Mouse (Mus musculus) C2C12 (cell line): Measurements from ENCODE around the gene Lrrfip2.

Experiments used
- CEBPB ChIP-seq: IDR thresholded peaks from one replicate; pipeline ENCODE4 v1.6.1; 2011; ENCODE audit warnings: low read depth, mild to moderate bottlenecking, control low read depth, moderate library complexity
- CTCF ChIP-seq: IDR thresholded peaks from one replicate; pipeline ENCODE4 v1.5.1; 2011; ENCODE audit not compliant: control insufficient read depth, insufficient read depth, insufficient read length
- FOSL1 ChIP-seq: IDR thresholded peaks from one replicate; pipeline ENCODE4 v1.8.0; 2011; ENCODE audit warnings: mild to moderate bottlenecking, low read length; ENCODE audit not compliant: poor library complexity, insufficient read depth, severe bottlenecking
- MAX ChIP-seq: IDR thresholded peaks from one replicate; pipeline ENCODE4 v1.6.1; 2011; ENCODE audit warnings: mild to moderate bottlenecking, control low read depth
- MYOG ChIP-seq: IDR thresholded peaks from one replicate; pipeline ENCODE4 v1.6.1; 2011; ENCODE audit not compliant: control insufficient read depth, insufficient read length; ENCODE audit errors: extremely low read depth
- USF1 ChIP-seq: IDR thresholded peaks from one replicate; pipeline ENCODE4 v1.6.1; 2011; ENCODE audit warnings: low read depth, mild to moderate bottlenecking, control low read depth, moderate library complexity

- TF ChIP-seq CEBPB (no peak), CTCF (peak; percentile 3), USF1 (no peak), MAX (no peak), MYOG (no peak), FOSL1 (no peak)
Measured at GRCm38 (mm10) chr9:111077745-111078144, 39.6 kb upstream of the Lrrfip2 start.
